Comparison of ENCODE assay signal across 8 mouse cellular contexts in genomic region chr3:138741649-138742565, GRCm38 (mm10). TPM values are rescaled to one million over a fixed set of nuclear protein-coding genes. Genes with fewer than 3 reads are reported as not detected.
DNase-seq lines count a peak whose midpoint lies in the region; ATAC-seq lines count a peak whose summit lies in the region.

Gene Tspan5, plus strand, starts transcription at chr3:138742195.

- peaks cover 7% of the 10 kb centered on the region for H3K4me1 ChIP-seq in intestine, embryonic 14.5 days (replicated peaks; ENCODE audit: control insufficient read depth, insufficient read depth, low read length)
- H3K4me1 ChIP-seq in midbrain, embryonic 10.5 days, result peaks cover 36% of the 10 kb centered on the region

- H3K9ac ChIP-seq in intestine, embryonic 14.5 days (ENCODE audit: low read length), result peak within 1 kb of the TSS; percentile 79

- H3K4me2 ChIP-seq in intestine, embryonic 14.5 days (ENCODE audit: low read length), result peak within 1 kb of the TSS; percentile 70

- intact Hi-C loops in gastrocnemius, postnatal 36 days (cut with DNase I), result loop anchor here (5.0 to 10.0 kb wide), 2 partner anchors 165 to 237 kb away; no protein-coding TSS in a partner anchor
- intact Hi-C loops in left cerebral cortex, postnatal 4 days (cut with DNase I), result loop anchor here (5.0 to 10.0 kb wide), 4 partner anchors 123 to 333 kb away; partner anchors contain the start of genes Metap1 and Rap1gds1

- H3K27ac ChIP-seq in intestine, embryonic 14.5 days (ENCODE audit: low read depth), result peak within 1 kb of the TSS; percentile 69
- H3K27ac ChIP-seq in midbrain, embryonic 10.5 days (replicated peaks), result peak within 1 kb of the TSS; percentile 94

- DNase-seq in adrenal gland, adult 8-10 months, result peak; percentile 56
- DNase-seq in embryo, embryonic 10 days (ENCODE audit: low spot score), result peak; percentile 88
- peak; percentile 54 to 55 for DNase-seq in gastrocnemius, postnatal 36 days
- DNase-seq in intestine, embryonic 14.5 days (ENCODE audit: low spot score), result peak; percentile 84
- DNase-seq in left cerebral cortex, postnatal 4 days, result peak; percentile 85
- DNase-seq in midbrain, embryonic 10.5 days (ENCODE audit: low spot score), result peak; percentile 81
- DNase-seq in right cerebral cortex, postnatal 36 days (ENCODE audit: low spot score in 2 of 2), result peak; percentile 68 to 69
- DNase-seq in MN1 (ENCODE audit: low spot score), result no peak

- H3K4me3 ChIP-seq in intestine, embryonic 14.5 days (ENCODE audit: low read depth, low read length), result peak within 1 kb of the TSS; percentile 71
- H3K4me3 ChIP-seq in midbrain, embryonic 10.5 days, result peak within 1 kb of the TSS; percentile 85

- H3K9me3 ChIP-seq in intestine, embryonic 14.5 days (ENCODE audit: control insufficient read depth, low read length), result no peaks in the 10 kb centered on the region
- H3K9me3 ChIP-seq in midbrain, embryonic 10.5 days (replicated peaks), result no peaks in the 10 kb centered on the region

- WGBS in intestine, embryonic 14.5 days, result 1% methylated on average over 89 of the region's 100 CpGs
- under 1% methylated on average over 100 of the region's 100 CpGs for WGBS in midbrain, embryonic 10.5 days

- H3K27me3 ChIP-seq in intestine, embryonic 14.5 days (replicated peaks; ENCODE audit: control insufficient read depth, insufficient read depth, low read length), result no peaks in the 10 kb centered on the region; the same call in 1 of the 2 replicates
- peaks cover 19% of the 10 kb centered on the region for H3K27me3 ChIP-seq in midbrain, embryonic 10.5 days (ENCODE audit: low read depth, poor library complexity, severe bottlenecking)

- H3K36me3 ChIP-seq in intestine, embryonic 14.5 days (ENCODE audit: control insufficient read depth, insufficient read depth, low read length), result no peaks in the 10 kb centered on the region
- no peaks in the 10 kb centered on the region for H3K36me3 ChIP-seq in midbrain, embryonic 10.5 days

- ATAC-seq in intestine, embryonic 14.5 days (replicated peaks; ENCODE audit: low FRiP score, low TSS enrichment, low read depth), result peak; percentile 86

RNA-seq across cellular contexts. Expression of gene Tspan5, which starts in this region (rescaled TPM):
- 100 to 1,000 TPM in 1 of 4 experiments, 10 to 100 TPM in 3; 46.7 to 102 (median 77.6) TPM for total RNA-seq in adrenal gland, adult 8-10 months (2022)
- total RNA-seq in gastrocnemius, postnatal 36 days (2021), result 1 to 10 TPM; 3.0 to 4.8 TPM
- 20.9 and 24.2 TPM in 2 replicates for polyA plus RNA-seq in intestine, embryonic 14.5 days (2014; fragmentation: Nextera tagmentation; extraction: Ambion mirVana)
- 100 to 1,000 TPM; 191 to 200 TPM for total RNA-seq in left cerebral cortex, postnatal 4 days (2021)
- polyA plus RNA-seq in midbrain, embryonic 10.5 days (2016; fragmentation: Nextera tagmentation; extraction: Ambion mirVana), result 28.1 and 31.7 TPM in 2 replicates

Comparison
In these comparisons a context has a peak if more than half of its experiments do, and no peak if none do; other contexts are left out.
1. RNA of gene Tspan5 (total RNA-seq): 191 to 200 TPM in left cerebral cortex, postnatal 4 days and 46.7 to 102 TPM in adrenal gland, adult 8-10 months; 3.0 to 4.8 TPM in gastrocnemius, postnatal 36 days; every median in the first group is over 4 times any median in the second.